Comparison of ENCODE assay signal across 14 mouse cellular contexts in genomic region chr12:94282931-94283330, GRCm38 (mm10).
"Had no signal": no experiment of that assay in that cellular context is flagged by ENCODE, and none has a peak within 500 bp of the region (broad histone marks: within the 10 kb centered on the region; RNA-seq: fewer than 3 reads in every experiment).

No protein-coding gene starts in this region.

- H3K4me1 ChIP-seq: liver, embryonic 15.5 days; lung, embryonic 15.5 days; megakaryocyte, embryonic 14.5 days; midbrain, embryonic 12.5 days had no signal

- H3K4me3 ChIP-seq: left cerebral cortex, adult 2 months; limb, embryonic 10.5 days; liver, embryonic 15.5 days; lung, embryonic 15.5 days; megakaryocyte, embryonic 14.5 days; midbrain, embryonic 12.5 days had no signal

- DNase-seq: kidney, adult 8-10 months; kidney, postnatal 25 days; right cerebral cortex, adult 18-20 months; right cerebral cortex, postnatal 25 days; spleen, adult 18-20 months; thymus, adult 18-20 months; thymus, postnatal 14 days had no signal

- H3K27ac ChIP-seq: left cerebral cortex, adult 2 months; limb, embryonic 10.5 days; liver, embryonic 15.5 days; lung, embryonic 15.5 days; macrophage; midbrain, embryonic 12.5 days had no signal

- H3K27me3 ChIP-seq: liver, embryonic 15.5 days; lung, embryonic 15.5 days; megakaryocyte, embryonic 14.5 days; midbrain, embryonic 12.5 days had no signal

- H3K36me3 ChIP-seq: limb, embryonic 10.5 days; liver, embryonic 15.5 days; lung, embryonic 15.5 days; midbrain, embryonic 12.5 days had no signal
